Comparison of ENCODE assay signal across 10 mouse cellular contexts in genomic region chr7:126284021-126284420, GRCm38 (mm10).
"Had no signal": no experiment of that assay in that cellular context is flagged by ENCODE, and none has a peak within 500 bp of the region (broad histone marks: within the 10 kb centered on the region; RNA-seq: fewer than 3 reads in every experiment).

No protein-coding gene starts in this region.

- H3K4me3 ChIP-seq: intestine, embryonic 15.5 days; kidney, embryonic 15.5 days; limb, embryonic 13.5 days; liver, embryonic 13.5 days; midbrain, embryonic 12.5 days; neural tube, embryonic 13.5 days had no signal

- H3K27ac ChIP-seq: intestine, embryonic 15.5 days; kidney, embryonic 15.5 days; limb, embryonic 13.5 days; liver, embryonic 13.5 days; midbrain, embryonic 12.5 days; neural tube, embryonic 13.5 days; stomach, postnatal 0 days had no signal

- H3K9me3 ChIP-seq: intestine, embryonic 15.5 days; kidney, embryonic 15.5 days; limb, embryonic 13.5 days; liver, embryonic 13.5 days; midbrain, embryonic 12.5 days; neural tube, embryonic 13.5 days had no signal

- DNase-seq: left cerebral cortex, postnatal 4 days; liver, embryonic 13.5 days; retina, postnatal 1 day had no signal

- H3K27me3 ChIP-seq: intestine, embryonic 15.5 days; kidney, embryonic 15.5 days; limb, embryonic 13.5 days; liver, embryonic 13.5 days; midbrain, embryonic 12.5 days; neural tube, embryonic 13.5 days had no signal

- H3K36me3 ChIP-seq: liver, embryonic 13.5 days had no signal

- H3K9ac ChIP-seq: intestine, embryonic 15.5 days; kidney, embryonic 15.5 days; limb, embryonic 13.5 days; liver, embryonic 13.5 days; midbrain, embryonic 12.5 days; neural tube, embryonic 13.5 days had no signal

- H3K4me2 ChIP-seq: intestine, embryonic 15.5 days; kidney, embryonic 15.5 days; limb, embryonic 13.5 days; liver, embryonic 13.5 days; midbrain, embryonic 12.5 days; neural tube, embryonic 13.5 days had no signal

- ATAC-seq: intestine, embryonic 15.5 days; midbrain, embryonic 16.5 days had no signal
